ENCODE assay signal across 8 mouse cellular contexts in genomic region chr8:88576351-88577142, GRCm38 (mm10). TPM values are rescaled to one million over a fixed set of nuclear protein-coding genes. Genes with fewer than 3 reads are reported as not detected.
DNase-seq lines count a peak whose midpoint lies in the region; ATAC-seq and TF ChIP-seq lines count a peak whose summit lies in the region.

No protein-coding gene starts in this region.

- no peaks in the 10 kb centered on the region; the same call in 1 of the 2 replicates for H3K4me1 ChIP-seq in liver, embryonic 11.5 days (replicated peaks; ENCODE audit: control insufficient read depth, insufficient read depth, low read length)
- H3K4me1 ChIP-seq in forebrain, embryonic 16.5 days (replicated peaks; ENCODE audit: control insufficient read depth, insufficient read depth, low read length) = peaks cover 73% of the 10 kb centered on the region
- H3K4me1 ChIP-seq in cerebellum, adult 2 months (ENCODE audit: control insufficient read depth, insufficient read depth, low read length) = peaks cover 16% of the 10 kb centered on the region

- no peaks in the 10 kb centered on the region for H3K36me3 ChIP-seq in liver, embryonic 11.5 days (ENCODE audit: control insufficient read depth, insufficient read depth, low read length)
- H3K36me3 ChIP-seq in forebrain, embryonic 16.5 days (ENCODE audit: control insufficient read depth, insufficient read depth) = no peaks in the 10 kb centered on the region

- intact Hi-C loops in gastrocnemius, postnatal 36 days (cut with DNase I) = no loop called here

- peak; percentile 15 for DNase-seq in liver
- no peak for DNase-seq in liver, embryonic 11.5 days (ENCODE audit: low spot score)
- peak; percentile 30 to 31 for DNase-seq in gastrocnemius, postnatal 36 days
- peak; percentile 56 for DNase-seq in kidney, postnatal 10 days
- DNase-seq in lung, postnatal 36 days = peak; percentile 72
- DNase-seq in cerebellum, postnatal 36 days = no peak
- no peak for DNase-seq in cerebellum, adult 2 months

- no peak overlapping the region for H3K4me2 ChIP-seq in liver, embryonic 11.5 days
- H3K4me2 ChIP-seq in forebrain, embryonic 16.5 days (ENCODE audit: low read length) = no peak overlapping the region

- 71% methylated on average over 10 of the region's 10 CpGs for WGBS in liver, embryonic 11.5 days
- WGBS in forebrain, embryonic 16.5 days = 74% methylated on average over 10 of the region's 10 CpGs
- 81% methylated on average over 10 of the region's 10 CpGs for WGBS in cerebellum, adult 2 months

- H3K9me3 ChIP-seq in liver, embryonic 11.5 days (ENCODE audit: control insufficient read depth, low read length) = no peaks in the 10 kb centered on the region
- H3K9me3 ChIP-seq in forebrain, embryonic 16.5 days (ENCODE audit: control insufficient read depth, low read length) = no peaks in the 10 kb centered on the region

- no peaks in the 10 kb centered on the region for H3K27me3 ChIP-seq in liver, embryonic 11.5 days (replicated peaks; ENCODE audit: control insufficient read depth, insufficient read depth, low read length)
- no peaks in the 10 kb centered on the region for H3K27me3 ChIP-seq in forebrain, embryonic 16.5 days (replicated peaks; ENCODE audit: control insufficient read depth, insufficient read depth, low read length)
- no peaks in the 10 kb centered on the region for H3K27me3 ChIP-seq in cerebellum, adult 2 months (ENCODE audit: control insufficient read depth, insufficient read depth, low read length)

- H3K9ac ChIP-seq in liver, embryonic 11.5 days (ENCODE audit: low read depth, low read length) = no peak overlapping the region
- H3K9ac ChIP-seq in forebrain, embryonic 16.5 days (replicated peaks; ENCODE audit: low read depth, low read length) = no peak overlapping the region

- H3K27ac ChIP-seq in liver, embryonic 11.5 days (ENCODE audit: low read depth, low read length) = no peak overlapping the region
- H3K27ac ChIP-seq in forebrain, embryonic 16.5 days (ENCODE audit: low read length) = no peak overlapping the region
- H3K27ac ChIP-seq in cerebellum, adult 2 months (ENCODE audit: insufficient read depth, low read length) = no peak overlapping the region

- no peak for ATAC-seq in liver, embryonic 11.5 days (replicated peaks; ENCODE audit: low FRiP score)
- no peak for ATAC-seq in forebrain, embryonic 16.5 days

- no peak for TF ChIP-seq CTCF in cerebellum, adult 2 months (IDR thresholded peaks at IDR 0.05; ENCODE audit: borderline replicate concordance, insufficient read depth, low read depth, low read length)

- H3K4me3 ChIP-seq in liver, embryonic 11.5 days (ENCODE audit: low read depth, low read length) = no peak overlapping the region
- H3K4me3 ChIP-seq in forebrain, embryonic 16.5 days (replicated peaks; ENCODE audit: low read length) = no peak overlapping the region
- H3K4me3 ChIP-seq in cerebellum, adult 2 months (replicated peaks; ENCODE audit: insufficient read depth, low read depth, low read length) = no peak overlapping the region

- no peak for TF ChIP-seq POLR2A in cerebellum, adult 2 months (IDR thresholded peaks at IDR 0.05; ENCODE audit: borderline replicate concordance, insufficient read depth, low read length)

RNA-seq across cellular contexts. Expression of gene Nkd1, which starts 55.4 kb away (rescaled TPM):
- polyA plus RNA-seq in liver, embryonic 11.5 days (2014; fragmentation: Nextera tagmentation; extraction: Ambion mirVana) = 9.5 and 12.7 TPM in 2 replicates
- total RNA-seq in gastrocnemius, postnatal 36 days (2021) = 1 to 10 TPM; 1.7 to 1.8 TPM
- 28.3 and 28.5 TPM in 2 replicates for polyA plus RNA-seq in forebrain, embryonic 16.5 days (2015; fragmentation: Nextera tagmentation; extraction: Ambion mirVana)
- 19.4 and 21.5 TPM in 2 replicates for polyA plus RNA-seq in cerebellum, adult 2 months (2012; rRNA removed)

RNA-seq across cellular contexts. Expression of gene Snx20, which starts 59.4 kb away (rescaled TPM):
- polyA plus RNA-seq in liver, embryonic 11.5 days (2014; fragmentation: Nextera tagmentation; extraction: Ambion mirVana) = 2.3 and 2.6 TPM in 2 replicates
- under 1 TPM; 0.37 to 0.43 TPM for total RNA-seq in gastrocnemius, postnatal 36 days (2021)
- 1.0 and 1.1 TPM in 2 replicates for polyA plus RNA-seq in forebrain, embryonic 16.5 days (2015; fragmentation: Nextera tagmentation; extraction: Ambion mirVana)
- polyA plus RNA-seq in cerebellum, adult 2 months (2012; rRNA removed) = 0.59 and 0.90 TPM in 2 replicates

Comparison
In these comparisons a context has a peak if more than half of its experiments do, and no peak if none do; other contexts are left out.
1. DNase-seq: peak in liver (single experiment), gastrocnemius, postnatal 36 days (2 of 2), kidney, postnatal 10 days (single experiment) and lung, postnatal 36 days (single experiment); none in liver, embryonic 11.5 days (single experiment), cerebellum, postnatal 36 days (0 of 2) and cerebellum, adult 2 months (0 of 2).